Mouse (Mus musculus) hindbrain, embryonic 10.5 days (tissue): ENCODE results near the gene Slc25a47. TPM values are rescaled to one million over a fixed set of nuclear protein-coding genes. Genes with fewer than 3 reads are reported as not detected.
"Not testable (repeated sequence)": the region's sequence is repeated elsewhere in the genome, so short reads cannot be mapped to it uniquely, and the experiment has no call there.

Experiments
- DNase-seq: peaks from one replicate; pipeline ENCODE4 v3.0.0-alpha.2; 2017; ENCODE audit warnings: low spot score
- H3K27ac ChIP-seq: fragments of 300-500 bp; sonication (generic); 2 replicates; pipeline ENCODE4 v1.5.1; 2016; ENCODE audit warnings: mild to moderate bottlenecking, moderate library complexity
- H3K27me3 ChIP-seq: fragments of 300-500 bp; sonication (generic); 2 replicates; pipeline ENCODE4 v1.6.1; 2016; ENCODE audit warnings: mild to moderate bottlenecking; ENCODE audit not compliant: poor library complexity, insufficient read depth, severe bottlenecking
- H3K36me3 ChIP-seq: fragments of 300-500 bp; sonication (generic); 2 replicates; pipeline ENCODE4 v1.6.1; 2016; ENCODE audit warnings: mild to moderate bottlenecking, moderate library complexity
- H3K4me1 ChIP-seq: fragments of 300-500 bp; sonication (generic); replicated peaks from 2 replicates; pipeline ENCODE4 v1.6.1; 2016; ENCODE audit warnings: mild to moderate bottlenecking
- H3K4me3 ChIP-seq: fragments of 300-500 bp; sonication (generic); 2 replicates; pipeline ENCODE4 v1.5.1; 2016; ENCODE audit warnings: mild to moderate bottlenecking, moderate library complexity
- H3K9me3 ChIP-seq: fragments of 300-500 bp; sonication (generic); 2 replicates; pipeline ENCODE4 v1.6.1; 2016; ENCODE audit warnings: mild to moderate bottlenecking, moderate library complexity
- WGBS: fragments of 180-500 bp; shearing (Covaris S2); methylation state at CpG from one replicate; pipeline ENCODE4 v1.1.7; 2016; 5-methylcytosine and 5-hydroxymethylcytosine counted together
- polyA plus RNA-seq: library from polyadenylated mRNA; unstranded; fragments of >200 nt; fragmentation: Nextera tagmentation; extraction: Ambion mirVana; gene quantifications from 2 replicates; pipeline ENCODE4 v1.2.1, GENCODE M21; 2016

The Slc25a47 gene
- polyA plus RNA-seq, 1 experiment from 2014 or later: 10.3 TPM

DNA sequence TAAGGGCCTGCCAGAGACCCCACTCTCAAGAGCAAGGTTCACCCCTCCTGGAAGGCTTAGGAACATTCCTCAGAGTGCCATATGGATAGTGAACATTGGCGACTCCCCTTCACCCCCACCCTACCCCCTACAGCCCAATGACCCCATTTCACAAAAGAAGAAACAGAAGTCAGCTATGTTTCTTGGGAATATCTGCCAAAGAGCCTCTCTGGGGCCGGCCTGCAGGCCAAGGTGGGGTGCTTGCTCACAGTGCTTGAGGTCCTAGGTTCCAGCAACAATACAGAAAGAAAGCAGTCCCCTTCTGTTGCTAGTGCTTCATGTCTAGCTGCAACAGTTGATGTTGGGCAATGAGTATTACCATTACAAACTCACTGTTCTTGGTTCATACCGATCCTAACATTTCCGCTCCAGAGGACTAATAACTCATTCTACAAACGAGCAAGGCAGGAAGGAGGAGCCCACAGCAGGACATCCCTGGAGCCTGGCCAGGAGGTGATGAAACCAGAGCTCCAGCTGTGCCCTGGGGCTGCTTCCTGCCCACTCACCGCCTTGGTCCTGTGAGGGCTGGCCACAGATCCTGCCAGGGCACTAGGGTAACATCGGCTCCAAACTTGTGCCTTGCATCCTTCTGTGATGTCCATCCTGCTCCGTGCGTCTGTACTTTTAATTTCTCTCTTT lies 3.7 kb upstream of the Slc25a47 start:
- Histone ChIP-seq H3K27me3 (peaks cover 11% of the 10 kb centered on the region; the same call in 1 of the 2 replicates), H3K4me1 (peaks cover 47% of the 10 kb centered on the region), H3K27ac (no peak overlapping the region), H3K36me3 (peaks cover 43% of the 10 kb centered on the region), H3K9me3 (no peaks in the 10 kb centered on the region), H3K4me3 (no peak overlapping the region)
- 74% methylated on average over 9 of the region's 9 CpGs for WGBS
- DNase-seq: no peak

DNA sequence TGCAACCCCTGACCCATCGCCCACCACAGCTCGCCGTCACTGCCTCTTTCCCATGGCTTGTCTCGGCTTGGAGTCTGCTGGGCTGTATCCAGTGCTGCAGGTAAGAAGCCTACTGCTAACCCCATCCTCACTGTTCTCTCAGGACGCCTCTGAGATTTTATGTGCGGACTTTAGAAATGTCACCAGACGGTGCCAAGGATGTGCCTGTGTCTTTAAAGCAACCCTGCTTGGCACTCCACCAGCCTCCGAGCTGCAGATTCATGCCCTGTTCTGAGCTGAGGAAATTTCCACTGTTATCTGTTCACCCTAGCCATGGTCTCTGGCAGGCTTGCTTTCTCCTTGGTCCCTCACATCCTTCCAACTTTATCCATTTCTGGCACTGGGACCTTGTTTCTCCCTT lies 3.0 kb upstream of the Slc25a47 start:
- H3K27ac ChIP-seq: no peak overlapping the region
- H3K4me1 ChIP-seq: peaks cover 55% of the 10 kb centered on the region
- WGBS: 89% methylated on average over 8 of the region's 8 CpGs
- no peak overlapping the region for H3K4me3 ChIP-seq
- H3K27me3 ChIP-seq: peaks cover 11% of the 10 kb centered on the region; the same call in 1 of the 2 replicates
- no peak for DNase-seq
- peaks cover 40% of the 10 kb centered on the region for H3K36me3 ChIP-seq
- H3K9me3 ChIP-seq: no peaks in the 10 kb centered on the region

DNA sequence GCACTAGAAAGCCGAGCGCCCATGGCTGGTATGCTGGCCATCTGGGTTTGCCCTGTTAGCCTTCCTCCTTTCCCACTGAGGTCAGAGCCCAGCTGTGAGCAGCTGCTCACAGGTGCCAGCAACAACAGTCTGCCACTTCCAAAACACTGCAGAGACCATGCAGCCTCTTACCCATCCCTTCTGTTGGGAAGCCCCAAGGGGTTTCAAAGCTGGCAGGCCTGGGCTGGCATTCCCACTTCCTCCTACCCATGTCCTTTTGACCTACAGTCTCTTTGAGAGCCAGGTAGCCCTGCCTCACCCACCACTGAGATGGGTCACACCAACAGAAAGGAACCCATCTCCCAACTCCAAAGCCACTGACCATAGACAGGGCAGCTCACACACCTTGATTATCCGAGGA lies 2.4 kb upstream of the Slc25a47 start:
- Histone ChIP-seq H3K27me3 (peaks cover 11% of the 10 kb centered on the region; the same call in 1 of the 2 replicates), H3K4me3 (no peak overlapping the region), H3K9me3 (no peaks in the 10 kb centered on the region), H3K36me3 (peaks cover 40% of the 10 kb centered on the region), H3K4me1 (peaks cover 60% of the 10 kb centered on the region), H3K27ac (no peak overlapping the region)
- no peak for DNase-seq
- WGBS: 90% methylated on average over 3 of the region's 3 CpGs

DNA sequence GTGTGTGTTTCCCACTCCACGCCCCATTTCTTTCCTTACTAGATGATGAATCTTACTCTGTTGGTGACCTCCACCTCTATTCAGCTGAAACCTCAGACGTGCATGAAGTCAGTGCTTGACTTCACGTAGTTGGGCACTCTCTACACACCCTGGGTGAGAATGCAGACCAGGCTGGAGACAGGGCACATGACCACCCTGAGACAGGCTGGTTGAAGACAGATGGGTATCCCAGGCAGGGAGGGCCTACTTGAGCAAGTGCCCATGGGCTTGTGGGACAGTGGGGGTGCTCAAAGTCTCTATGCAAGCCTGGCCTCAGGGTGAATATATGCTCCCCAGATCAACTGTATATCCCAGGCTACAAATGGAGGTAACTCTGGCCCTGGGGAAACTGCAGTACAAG lies 1.5 kb upstream of the Slc25a47 start:
- DNase-seq: no peak
- peak overlapping the region; percentile 66 for H3K4me3 ChIP-seq

DNA sequence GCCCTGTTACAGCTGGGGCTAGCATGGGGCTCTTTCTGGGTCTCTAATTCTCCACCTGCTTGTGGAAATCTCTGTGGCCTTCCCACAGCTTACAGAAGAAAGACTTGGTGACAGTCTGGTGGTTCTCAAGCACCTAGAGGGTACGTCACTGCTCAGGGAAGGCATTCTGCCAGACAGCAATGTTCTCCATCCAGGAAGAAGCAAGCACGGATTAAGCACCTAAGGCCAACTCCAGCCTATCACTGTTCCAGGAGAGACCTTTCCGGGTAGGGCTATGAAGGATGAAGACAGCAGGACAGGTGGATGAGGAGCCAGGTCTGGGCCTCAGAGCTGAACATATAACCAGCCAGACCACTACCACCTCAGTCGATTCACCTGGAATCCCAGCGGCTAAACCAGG lies 1.1 kb upstream of the Slc25a47 start:
- H3K27ac ChIP-seq: no peak overlapping the region
- H3K36me3 ChIP-seq: peaks cover 41% of the 10 kb centered on the region
- peaks cover 11% of the 10 kb centered on the region; the same call in 1 of the 2 replicates for H3K27me3 ChIP-seq
- no peaks in the 10 kb centered on the region for H3K9me3 ChIP-seq
- DNase-seq: no peak
- H3K4me3 ChIP-seq: peak overlapping the region; percentile 66
- WGBS: 45% methylated on average over 5 of the region's 5 CpGs
- peaks cover 56% of the 10 kb centered on the region for H3K4me1 ChIP-seq

More for the DNA sequence above, 1.5 kb upstream of the Slc25a47 start:
- Histone ChIP-seq H3K27ac (no peak overlapping the region), H3K4me1 (peaks cover 60% of the 10 kb centered on the region), H3K27me3 (peaks cover 11% of the 10 kb centered on the region; the same call in 1 of the 2 replicates), H3K36me3 (peaks cover 41% of the 10 kb centered on the region), H3K9me3 (no peaks in the 10 kb centered on the region)
- WGBS: 84% methylated on average over 3 of the region's 3 CpGs

DNA sequence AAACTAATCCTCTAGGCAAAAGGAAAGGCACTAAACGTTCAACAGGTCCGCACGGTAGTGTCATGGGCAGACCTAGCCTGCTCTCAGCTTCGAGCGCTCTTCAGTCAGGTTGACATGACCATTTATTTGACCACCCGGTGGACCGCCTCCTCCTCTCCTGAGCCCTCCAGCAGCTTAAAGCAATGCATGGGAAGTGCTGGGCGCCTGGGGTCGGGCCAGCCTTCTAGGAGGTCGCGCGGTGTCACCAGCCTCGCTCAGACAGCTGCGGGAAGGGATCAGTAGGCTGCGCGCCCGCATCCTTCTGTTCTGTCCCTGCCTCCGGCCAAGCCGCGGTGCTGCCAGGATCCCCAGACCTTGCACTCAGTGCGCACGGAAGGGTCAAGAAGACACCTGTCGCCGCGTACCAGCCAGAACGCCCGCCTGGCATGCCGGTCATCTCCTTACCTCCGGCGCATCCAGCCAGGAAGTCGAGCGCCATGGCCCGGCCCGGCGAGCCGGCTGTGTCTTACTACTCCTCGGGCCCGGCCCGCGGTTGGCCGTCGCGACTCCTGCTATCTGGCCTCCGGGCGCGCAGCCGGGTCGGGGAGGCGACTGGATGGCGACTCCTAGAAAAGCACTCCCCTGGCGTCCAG lies 522 bp upstream of the Slc25a47 start:
- DNase-seq: no peak
- H3K9me3 ChIP-seq: no peaks in the 10 kb centered on the region
- H3K36me3 ChIP-seq: peaks cover 39% of the 10 kb centered on the region
- H3K27me3 ChIP-seq: peaks cover 11% of the 10 kb centered on the region; the same call in 1 of the 2 replicates
- H3K4me3 ChIP-seq: peak overlapping the region; percentile 66
- 1% methylated on average over 51 of the region's 51 CpGs for whole genome bisulfite sequencing
- peaks cover 56% of the 10 kb centered on the region for H3K4me1 ChIP-seq
- peak overlapping the region; percentile 92 for H3K27ac ChIP-seq

DNA sequence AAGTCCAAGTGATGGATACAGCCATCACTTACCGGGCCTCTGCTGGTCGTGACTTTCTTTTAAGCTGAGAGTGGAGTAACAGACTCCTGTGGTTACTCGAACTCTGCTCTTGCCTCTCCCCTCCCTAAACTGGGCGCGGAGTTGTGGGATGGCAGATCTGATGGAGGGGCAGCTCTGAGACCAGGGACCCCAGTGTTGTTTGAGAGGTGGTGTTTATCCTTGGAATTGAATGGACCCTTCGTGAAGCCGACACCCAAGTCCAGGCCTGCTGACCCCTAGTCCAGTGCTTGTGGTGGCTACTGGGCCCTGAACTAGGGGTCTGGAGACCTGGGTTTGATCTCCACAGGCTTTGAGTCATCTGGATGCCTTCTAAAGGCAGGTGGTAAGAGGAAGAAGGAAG lies 876 bp downstream of the Slc25a47 start:
- Histone ChIP-seq H3K9me3 (no peaks in the 10 kb centered on the region), H3K27me3 (peaks cover 11% of the 10 kb centered on the region; the same call in 1 of the 2 replicates), H3K27ac (peak overlapping the region; percentile 92), H3K4me3 (peak overlapping the region; percentile 66), H3K4me1 (peaks cover 54% of the 10 kb centered on the region), H3K36me3 (peaks cover 49% of the 10 kb centered on the region)
- peak; percentile 19 for DNase-seq
- 66% methylated on average over 7 of the region's 7 CpGs for WGBS

DNA sequence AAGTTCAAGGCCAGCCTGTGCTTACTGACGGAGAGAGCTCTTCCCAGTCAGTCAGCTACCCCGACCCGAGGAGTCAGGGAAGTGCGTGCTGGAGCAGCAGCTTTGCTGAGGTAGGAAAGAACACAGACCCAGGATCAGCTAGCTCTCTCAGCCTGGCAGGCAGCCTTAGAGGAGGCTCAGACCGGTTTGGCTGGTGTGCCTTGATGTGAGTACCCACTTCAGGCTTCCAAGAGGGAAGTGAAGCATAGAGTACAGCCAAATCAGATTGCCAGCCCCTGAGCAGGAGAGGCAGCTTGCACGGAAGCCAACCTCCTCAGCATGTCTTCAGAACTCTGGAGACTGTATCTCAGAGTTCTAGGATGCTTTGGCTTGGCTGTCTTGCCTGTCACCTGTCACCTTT lies 5.3 kb downstream of the Slc25a47 start:
- H3K27me3 ChIP-seq: no peaks in the 10 kb centered on the region
- no peak overlapping the region for H3K27ac ChIP-seq
- no peaks in the 10 kb centered on the region for H3K9me3 ChIP-seq
- WGBS: 91% methylated on average over 6 of the region's 6 CpGs
- H3K4me1 ChIP-seq: peaks cover 24% of the 10 kb centered on the region
- DNase-seq: no peak
- no peak overlapping the region for H3K4me3 ChIP-seq
- peaks cover 74% of the 10 kb centered on the region for H3K36me3 ChIP-seq

DNA sequence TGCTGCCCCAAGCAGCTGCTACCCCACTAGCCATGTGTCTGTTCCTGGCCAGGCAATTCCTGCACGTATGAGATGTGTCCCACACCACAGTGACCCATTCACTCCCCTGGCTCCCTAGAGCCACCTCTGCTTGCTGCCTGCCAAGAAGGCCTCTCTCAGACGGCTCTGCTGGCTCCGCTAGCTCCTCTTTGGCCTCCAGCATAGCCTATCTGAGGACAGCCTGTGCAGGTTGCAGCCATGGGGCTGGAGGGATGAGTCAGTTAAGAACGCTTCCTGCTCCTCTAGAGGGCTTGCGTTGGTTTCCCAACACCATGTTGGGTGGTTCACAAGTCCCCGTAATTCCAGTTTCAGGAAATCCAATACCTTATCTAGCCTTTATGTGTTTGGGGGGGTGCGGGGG lies 6.8 kb downstream of the Slc25a47 start:
- Histone ChIP-seq H3K9me3 (no peaks in the 10 kb centered on the region), H3K4me1 (peaks cover 9% of the 10 kb centered on the region), H3K4me3 (no peak overlapping the region), H3K27me3 (no peaks in the 10 kb centered on the region), H3K27ac (no peak overlapping the region), H3K36me3 (peaks cover 82% of the 10 kb centered on the region)
- DNase-seq: no peak
- 90% methylated on average over 7 of the region's 7 CpGs for WGBS

DNA sequence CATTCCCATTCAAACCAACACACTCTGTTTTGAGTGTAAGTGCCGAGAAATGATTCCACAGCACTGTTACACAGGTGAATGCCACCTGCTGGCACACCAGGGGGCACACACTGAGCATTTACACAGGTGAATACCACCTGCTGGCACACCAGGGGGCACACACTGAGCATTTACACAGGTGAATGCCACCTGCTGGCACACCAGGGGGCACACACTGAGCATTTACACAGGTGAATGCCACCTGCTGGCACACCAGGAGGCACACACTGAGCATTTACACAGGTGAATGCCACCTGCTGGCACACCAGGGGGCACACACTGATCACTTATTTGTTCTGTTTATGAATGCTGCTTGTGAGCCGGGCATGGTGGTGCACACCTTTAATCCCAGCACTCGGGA lies 12.2 kb downstream of the Slc25a47 start:
- peaks cover 50% of the 10 kb centered on the region for H3K36me3 ChIP-seq
- not testable (repeated sequence) for H3K27me3 ChIP-seq
- WGBS: 90% methylated on average over 3 of the region's 3 CpGs

DNA sequence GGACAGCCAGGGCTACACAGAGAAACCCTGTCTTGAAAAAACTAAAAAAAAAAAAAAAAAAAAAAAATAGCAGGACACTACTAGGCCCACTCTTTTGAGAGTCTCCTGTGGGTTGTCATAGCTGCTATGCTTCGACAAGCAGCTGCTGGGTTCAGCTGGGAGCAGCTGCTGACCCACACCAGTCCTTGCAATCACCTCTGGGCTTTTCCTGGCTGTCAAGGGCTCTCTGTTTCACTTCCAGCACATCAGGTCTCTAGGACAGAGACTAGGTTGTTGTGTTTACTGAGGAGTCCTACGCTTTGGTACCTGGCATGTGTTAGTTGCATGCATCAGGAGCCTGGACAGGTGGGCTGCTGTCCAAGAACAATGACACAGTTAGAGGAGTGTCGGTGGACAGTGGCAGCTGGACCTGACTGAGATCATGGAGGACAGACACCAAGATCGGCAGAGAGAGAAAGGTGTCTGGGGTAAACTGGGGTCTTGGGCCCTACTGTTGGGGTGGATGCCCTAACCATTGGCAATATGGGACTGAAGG lies 13.7 kb downstream of the Slc25a47 start:
- peaks cover 37% of the 10 kb centered on the region for H3K36me3 ChIP-seq
- H3K4me1 ChIP-seq: peaks cover 24% of the 10 kb centered on the region
- no peak for DNase-seq
- WGBS: 88% methylated on average over 4 of the region's 4 CpGs
- no peak overlapping the region for H3K4me3 ChIP-seq
- no peaks in the 10 kb centered on the region for H3K9me3 ChIP-seq
- H3K27me3 ChIP-seq: no peaks in the 10 kb centered on the region
- no peak overlapping the region for H3K27ac ChIP-seq

More for the DNA sequence above, 12.2 kb downstream of the Slc25a47 start:
- H3K4me3 ChIP-seq, DNase-seq, H3K9me3 ChIP-seq, H3K27ac ChIP-seq: not testable (repeated sequence)
- H3K4me1 ChIP-seq: peaks cover 24% of the 10 kb centered on the region

DNA sequence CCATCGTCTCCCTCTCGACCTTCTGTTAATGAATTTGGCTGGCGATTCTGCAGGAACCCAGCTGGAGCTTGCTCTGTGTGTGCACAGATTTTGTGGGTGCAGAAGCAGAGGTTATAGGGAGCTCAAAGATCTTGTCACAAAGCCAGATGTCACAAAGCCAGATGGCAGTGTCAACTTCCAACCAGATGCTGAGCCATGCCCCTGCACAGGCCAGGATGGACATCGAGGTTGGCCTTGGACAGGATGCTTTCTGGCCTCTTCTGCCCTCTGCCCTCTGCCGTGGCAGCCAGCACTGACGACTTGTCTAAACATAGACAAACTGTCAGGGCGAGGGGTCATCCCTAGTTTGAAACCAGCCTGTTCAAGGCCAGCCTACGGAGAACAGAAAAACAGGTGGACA lies 14.3 kb downstream of the Slc25a47 start:
- DNase-seq: no peak
- no peak overlapping the region for H3K4me3 ChIP-seq

DNA sequence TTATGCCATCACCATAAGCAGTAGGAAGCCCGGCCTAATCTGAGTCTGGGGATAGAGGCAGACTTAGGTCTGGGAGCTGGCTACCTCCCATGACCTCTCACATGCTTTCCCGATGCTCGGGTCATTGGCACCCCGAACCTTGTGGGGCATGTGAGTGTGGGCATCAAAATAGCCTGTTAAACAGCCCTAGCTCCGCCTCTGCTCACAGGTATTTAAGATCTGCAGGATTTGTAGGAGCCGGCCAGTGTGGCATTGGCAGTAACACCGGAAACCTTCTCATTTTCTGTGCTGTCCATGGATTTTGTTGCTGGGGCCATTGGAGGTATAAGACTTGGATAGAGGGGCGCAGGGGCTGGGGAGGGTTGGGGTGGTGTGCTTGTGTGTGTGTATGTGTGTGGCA lies 15.0 kb downstream of the Slc25a47 start:
- 87% methylated on average over 8 of the region's 8 CpGs for WGBS
- Histone ChIP-seq H3K36me3 (peaks cover 34% of the 10 kb centered on the region), H3K27me3 (no peaks in the 10 kb centered on the region), H3K27ac (no peak overlapping the region), H3K4me3 (no peak overlapping the region), H3K4me1 (peaks cover 32% of the 10 kb centered on the region), H3K9me3 (no peaks in the 10 kb centered on the region)
- DNase-seq: no peak

More for the DNA sequence above, 14.3 kb downstream of the Slc25a47 start:
- Histone ChIP-seq H3K36me3 (peaks cover 35% of the 10 kb centered on the region), H3K4me1 (peaks cover 25% of the 10 kb centered on the region), H3K9me3 (no peaks in the 10 kb centered on the region), H3K27me3 (no peaks in the 10 kb centered on the region), H3K27ac (no peak overlapping the region)
- 54% methylated on average over 8 of the region's 8 CpGs for WGBS
